Mouse (Mus musculus) cerebellum, adult 8-10 months (tissue): ENCODE measurements around the gene Npw.
"Not testable (repeated sequence)": the region's sequence is repeated elsewhere in the genome, so short reads cannot be mapped to it uniquely, and the experiment has no call there.

Experiments used
- DNase-seq: peaks from one replicate; pipeline ENCODE4 v3.0.0; 2022

The Npw gene

GRCm38 (mm10) chr17:24670246-24670844 is 12.1 kb upstream of the Npw start:
- DNase-seq, result no peak

- peak; percentile 91 for DNase-seq
These were observed 11.4 kb upstream of the Npw start, which contains the start of gene Zfp598 for GRCm38 (mm10) chr17:24669545-24670245. Gene Zfp598, plus strand, starts transcription at chr17:24669687.

GRCm38 (mm10) chr17:24669214-24669544 is 10.9 kb upstream of the Npw start:
- not testable (repeated sequence) for DNase-seq

GRCm38 (mm10) chr17:24667416-24667815 is 9.2 kb upstream of the Npw start:
- DNase-seq, result peak; percentile 78

GRCm38 (mm10) chr17:24667011-24667410 is 8.8 kb upstream of the Npw start:
- DNase-seq, result not testable (repeated sequence)

- DNase-seq, result no peak
These were observed 3.3 kb downstream of the Npw start for GRCm38 (mm10) chr17:24654969-24655368.

GRCm38 (mm10) chr17:24653967-24654710 is 4.1 kb downstream of the Npw start:
- DNase-seq, result peak; percentile 76

- DNase-seq, result no peak
These were observed 6.4 kb downstream of the Npw start for GRCm38 (mm10) chr17:24651835-24652234.

- DNase-seq, result no peak
These were observed 7.5 kb downstream of the Npw start for GRCm38 (mm10) chr17:24650766-24651165.

GRCm38 (mm10) chr17:24650070-24650616 is 8.1 kb downstream of the Npw start, which contains the start of gene Slc9a3r2:
Gene Slc9a3r2, minus strand, starts transcription at chr17:24650327.
- peak; percentile 66 for DNase-seq

- peak; percentile 75 for DNase-seq
These were observed 8.6 kb downstream of the Npw start for GRCm38 (mm10) chr17:24649581-24650069.

- no peak for DNase-seq
These were observed 9.4 kb downstream of the Npw start for GRCm38 (mm10) chr17:24648731-24649377.

GRCm38 (mm10) chr17:24647493-24647892 is 10.8 kb downstream of the Npw start:
- no peak for DNase-seq

GRCm38 (mm10) chr17:24646381-24646780 is 11.9 kb downstream of the Npw start:
- no peak for DNase-seq

GRCm38 (mm10) chr17:24645916-24646315 is 12.3 kb downstream of the Npw start:
- no peak for DNase-seq

GRCm38 (mm10) chr17:24644875-24645721 is 13.2 kb downstream of the Npw start:
- no peak for DNase-seq

GRCm38 (mm10) chr17:24644030-24644715 is 14.1 kb downstream of the Npw start:
- DNase-seq, result no peak

- no peak for DNase-seq
These were observed 15.4 kb downstream of the Npw start for GRCm38 (mm10) chr17:24642791-24643343.

GRCm38 (mm10) chr17:24641944-24642343 is 16.3 kb downstream of the Npw start:
- DNase-seq, result no peak

- DNase-seq, result no peak
These were observed 17.7 kb downstream of the Npw start for GRCm38 (mm10) chr17:24640581-24640980.

- no peak for DNase-seq
These were observed 18.1 kb downstream of the Npw start for GRCm38 (mm10) chr17:24640119-24640518.
